Mouse (Mus musculus) ovary, postnatal 10 days (tissue): ENCODE results near the gene Wdr48.

ENCODE experiments used
- DNase-seq: peaks from one replicate; pipeline ENCODE4 v3.0.0; 2022; ENCODE audit warnings: low spot score

Wdr48 gene

DNA sequence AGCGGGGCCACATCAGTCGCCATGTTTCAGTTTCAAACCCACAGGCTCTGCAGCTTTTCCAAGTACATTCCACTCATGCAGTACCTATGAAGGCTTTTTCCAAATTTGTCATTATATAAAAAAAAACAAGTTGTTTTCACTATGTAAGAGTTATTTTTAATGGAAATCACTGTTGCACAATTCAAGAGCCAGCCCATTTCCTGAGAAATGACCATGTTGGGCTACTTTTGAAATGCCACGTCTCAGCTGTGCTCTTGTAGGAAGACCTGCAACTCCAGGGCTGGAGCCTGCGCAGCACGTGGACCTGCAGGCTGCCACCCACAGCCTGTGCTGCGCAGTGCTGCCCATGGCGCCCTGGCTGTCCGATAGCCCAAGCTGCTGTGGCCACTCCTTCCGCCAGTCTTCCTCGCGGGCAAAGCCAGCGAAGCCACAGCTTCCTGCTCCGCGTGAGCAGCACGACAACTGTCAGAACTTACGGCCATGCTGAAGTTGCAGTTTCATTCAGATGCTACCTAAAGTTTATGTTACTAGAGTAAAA, 30.5 kb downstream of the Wdr48 start:
- no peak for DNase-seq

DNA sequence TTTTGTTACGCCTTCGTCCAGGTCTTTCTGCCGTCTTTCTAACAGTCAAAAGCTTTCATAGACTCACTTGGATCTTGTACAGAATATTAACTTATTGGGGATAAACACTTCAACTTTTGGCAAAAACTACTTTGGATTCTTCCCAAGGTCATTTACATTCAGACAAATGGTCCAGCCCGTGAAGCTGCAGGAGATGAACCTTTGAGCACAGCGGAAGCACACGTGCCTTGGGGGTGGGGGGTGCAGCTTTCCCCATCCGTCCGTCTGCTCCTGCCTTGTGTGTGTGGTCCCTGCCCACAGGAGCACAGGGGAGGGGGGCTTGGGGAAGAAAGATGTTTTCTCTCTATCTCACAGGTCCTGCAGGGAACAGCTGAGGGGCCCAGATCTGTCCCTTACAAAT, 31.1 kb downstream of the Wdr48 start:
- DNase-seq: no peak

DNA sequence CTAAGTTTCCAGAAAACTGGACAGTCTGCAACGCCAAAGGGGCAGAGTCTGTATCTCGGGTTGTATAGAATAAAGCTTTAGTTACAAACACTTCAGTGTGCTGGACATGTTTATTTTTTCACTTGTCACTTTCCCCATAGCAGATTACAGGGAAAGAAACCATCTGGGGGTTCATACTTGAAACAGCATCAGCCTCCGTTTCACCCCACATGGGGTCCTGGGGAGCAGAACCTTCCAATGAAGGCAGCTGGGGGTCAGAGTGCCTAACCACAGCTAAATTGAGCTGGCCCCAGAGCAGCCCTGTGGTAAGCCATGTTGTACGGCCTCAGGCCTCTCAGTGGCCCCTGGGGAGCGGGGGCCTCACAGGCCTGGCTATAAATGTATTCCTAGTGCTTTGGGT, 31.8 kb downstream of the Wdr48 start:
- no peak for DNase-seq

DNA sequence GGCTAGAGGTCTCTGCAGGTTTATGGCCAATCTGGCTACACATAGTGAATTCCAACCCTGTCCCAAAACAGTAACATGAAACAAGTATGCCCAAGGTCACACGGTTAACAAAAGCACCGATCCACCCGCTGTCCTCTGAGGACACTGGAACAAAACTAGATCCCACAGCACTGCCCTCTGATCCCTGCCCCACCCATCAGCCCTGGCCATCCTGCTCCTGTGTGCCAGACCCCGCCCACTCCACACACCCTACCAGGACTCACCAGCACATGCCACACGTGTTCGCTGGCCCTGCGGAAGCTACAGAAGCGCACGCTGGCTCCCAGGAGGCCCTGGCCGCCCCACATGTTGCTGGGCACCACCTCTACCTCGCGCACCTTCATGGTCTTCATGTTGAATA, 37.7 kb downstream of the Wdr48 start:
- no peak for DNase-seq

DNA sequence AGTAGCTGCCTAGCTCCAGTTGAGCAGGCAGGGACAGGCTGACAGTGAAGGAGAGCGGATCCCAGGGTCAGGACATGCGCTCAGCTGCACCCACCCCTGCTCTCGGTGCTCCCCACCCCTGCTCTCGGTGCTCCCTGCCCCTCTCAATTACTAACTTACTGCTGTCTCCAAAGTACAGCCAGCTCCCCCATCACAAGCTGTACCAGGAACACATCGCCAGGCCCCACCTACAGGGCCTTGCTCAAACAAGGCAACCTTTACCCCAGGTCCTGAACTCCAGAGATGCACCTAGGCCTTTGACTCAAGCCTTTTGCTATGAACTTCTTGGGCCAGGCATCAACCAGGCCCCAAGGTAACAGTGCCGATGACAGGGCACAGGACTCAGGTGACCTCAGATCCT, 39.0 kb downstream of the Wdr48 start:
- no peak for DNase-seq

DNA sequence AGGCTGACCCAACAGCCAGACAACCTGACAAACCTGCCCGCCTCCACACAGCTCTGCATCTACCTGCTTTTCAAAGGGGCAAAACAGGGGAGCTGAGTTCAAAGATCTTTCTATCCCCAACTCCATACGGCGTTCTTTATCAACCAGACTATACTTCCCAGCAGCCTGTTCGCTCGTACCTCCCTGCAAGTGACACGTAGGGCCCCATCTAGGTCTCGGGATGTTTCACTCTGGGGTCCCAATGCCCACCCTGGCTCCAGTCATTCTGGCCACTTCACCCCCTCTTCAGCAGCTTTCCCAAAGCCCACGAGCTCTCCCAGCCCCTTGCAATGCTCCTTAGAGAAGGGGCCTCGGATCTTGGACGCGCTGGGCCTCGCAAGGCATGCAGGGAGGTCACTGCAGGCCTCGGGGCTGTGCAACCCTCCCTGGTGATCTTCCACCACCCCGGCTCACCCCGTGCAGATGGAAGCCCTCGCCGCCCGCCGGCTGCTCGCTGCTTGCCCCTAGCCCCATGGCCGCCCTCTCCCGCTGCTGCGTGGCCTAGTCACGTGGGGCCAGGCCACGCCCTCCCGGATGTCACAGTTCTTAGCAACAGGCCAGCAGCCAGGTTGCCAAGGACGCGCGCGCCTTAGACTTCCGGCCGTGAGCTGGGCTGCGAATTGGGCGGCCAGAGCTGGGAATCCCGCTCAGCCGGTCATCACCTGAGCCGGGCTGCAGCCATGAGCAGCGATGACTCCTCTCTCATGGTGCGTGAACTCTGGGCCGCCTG, 42.5 kb downstream of the Wdr48 start, which contains the start of the genes Gorasp1 and Ttc21a:
Gorasp1 (minus strand) TSS at position 561 of the 769 bp plus-strand sequence.
Ttc21a (plus strand) TSS at position 602 of the 769 bp plus-strand sequence.
- DNase-seq: peak; percentile 91

DNA sequence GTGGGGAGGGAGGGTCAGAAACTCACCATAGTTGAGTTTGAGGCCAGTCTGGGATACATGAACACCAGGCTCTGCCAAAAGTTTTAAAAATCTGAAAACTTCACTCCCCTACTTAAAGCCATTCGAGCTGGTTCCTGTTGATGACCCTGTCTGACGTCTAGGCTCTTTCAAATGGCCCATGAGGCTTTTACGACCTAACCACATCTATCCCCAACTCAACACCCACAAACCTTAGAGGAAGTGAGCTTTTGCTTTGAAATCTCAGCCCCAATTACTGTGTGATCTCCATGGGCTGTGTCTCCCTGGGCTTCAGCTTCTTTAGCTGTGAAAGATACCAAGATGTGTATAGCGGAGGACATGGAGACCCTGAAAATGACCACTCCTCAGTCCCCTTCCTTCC, 43.8 kb downstream of the Wdr48 start:
- DNase-seq: no peak

DNA sequence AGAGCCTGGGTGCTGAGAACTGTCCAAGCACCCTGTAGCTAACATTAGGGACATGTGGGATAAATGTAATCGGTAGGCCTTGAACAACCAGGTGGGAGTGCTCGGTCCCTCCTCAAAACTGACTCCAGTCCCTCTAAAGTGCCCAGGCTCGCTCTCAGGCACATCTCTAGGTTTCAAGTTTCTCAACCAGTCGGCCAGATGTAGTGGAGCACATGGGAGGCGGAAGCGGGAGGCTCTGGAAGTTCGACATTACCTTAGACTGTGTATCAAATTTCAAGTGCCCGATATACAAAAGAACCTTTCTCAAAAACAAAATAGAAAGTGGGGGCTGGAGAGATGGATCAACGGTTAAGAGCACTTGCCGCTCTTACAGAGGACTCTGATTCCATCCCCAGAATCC, 45.0 kb downstream of the Wdr48 start:
- DNase-seq: no peak

DNA sequence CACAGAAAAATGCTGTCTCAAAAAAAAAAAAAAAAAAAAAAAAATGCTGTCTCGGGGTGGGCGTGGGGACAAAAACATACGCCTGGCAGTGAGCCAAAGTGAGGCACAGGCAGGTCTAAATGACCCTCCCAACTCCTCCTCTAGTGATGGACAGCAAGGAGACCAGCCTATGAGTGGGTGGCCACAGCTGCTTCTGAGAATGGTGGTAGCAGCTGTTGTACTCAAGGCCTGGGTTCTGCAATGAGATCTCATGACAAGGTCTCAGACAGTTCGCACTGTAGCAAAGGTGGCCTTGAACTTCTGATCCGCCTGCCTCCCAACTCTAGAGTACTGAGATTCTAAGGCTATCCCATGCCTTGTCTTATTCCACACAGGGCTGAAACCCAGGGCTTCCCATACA, 46.7 kb downstream of the Wdr48 start:
- no peak for DNase-seq

DNA sequence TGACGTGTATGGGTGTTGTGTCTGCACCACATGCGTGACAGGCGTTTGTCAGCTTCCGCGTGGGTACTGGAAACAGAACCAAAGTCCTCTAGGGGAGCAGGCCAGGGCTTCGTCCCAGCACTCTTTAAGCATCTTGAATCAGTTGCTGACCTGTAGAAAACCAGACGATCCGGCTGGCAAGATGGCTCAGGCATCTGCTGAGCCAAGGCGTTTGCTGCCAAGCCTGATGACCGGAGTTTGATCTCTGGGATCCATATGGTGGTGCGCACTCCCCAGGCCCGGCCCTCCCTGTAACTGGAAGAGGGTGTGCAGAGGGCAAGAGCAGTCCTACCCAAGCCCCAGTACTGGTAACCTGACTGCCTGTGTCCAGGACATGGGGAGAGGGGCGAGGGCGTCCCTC, 47.2 kb downstream of the Wdr48 start:
- DNase-seq: no peak

DNA sequence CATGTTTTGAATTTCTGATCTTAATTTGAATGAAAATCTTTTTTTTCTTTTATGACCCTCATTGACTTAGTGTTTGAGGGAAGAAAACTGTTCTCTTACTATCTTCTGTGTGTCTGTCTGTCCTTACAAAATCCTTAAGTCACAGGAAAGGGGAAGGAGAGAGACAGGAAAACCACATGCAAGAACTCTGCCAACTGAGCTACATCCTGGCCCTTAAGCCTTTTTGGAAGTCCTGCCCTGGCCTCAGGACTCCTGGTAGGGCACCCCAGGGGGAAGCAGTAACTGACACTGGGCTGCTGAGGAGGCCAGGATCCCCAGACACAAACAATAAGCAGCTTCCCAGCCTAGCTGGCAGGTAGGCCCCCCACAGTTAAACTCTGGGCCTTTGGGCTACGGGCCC, 48.6 kb downstream of the Wdr48 start:
- no peak for DNase-seq

DNA sequence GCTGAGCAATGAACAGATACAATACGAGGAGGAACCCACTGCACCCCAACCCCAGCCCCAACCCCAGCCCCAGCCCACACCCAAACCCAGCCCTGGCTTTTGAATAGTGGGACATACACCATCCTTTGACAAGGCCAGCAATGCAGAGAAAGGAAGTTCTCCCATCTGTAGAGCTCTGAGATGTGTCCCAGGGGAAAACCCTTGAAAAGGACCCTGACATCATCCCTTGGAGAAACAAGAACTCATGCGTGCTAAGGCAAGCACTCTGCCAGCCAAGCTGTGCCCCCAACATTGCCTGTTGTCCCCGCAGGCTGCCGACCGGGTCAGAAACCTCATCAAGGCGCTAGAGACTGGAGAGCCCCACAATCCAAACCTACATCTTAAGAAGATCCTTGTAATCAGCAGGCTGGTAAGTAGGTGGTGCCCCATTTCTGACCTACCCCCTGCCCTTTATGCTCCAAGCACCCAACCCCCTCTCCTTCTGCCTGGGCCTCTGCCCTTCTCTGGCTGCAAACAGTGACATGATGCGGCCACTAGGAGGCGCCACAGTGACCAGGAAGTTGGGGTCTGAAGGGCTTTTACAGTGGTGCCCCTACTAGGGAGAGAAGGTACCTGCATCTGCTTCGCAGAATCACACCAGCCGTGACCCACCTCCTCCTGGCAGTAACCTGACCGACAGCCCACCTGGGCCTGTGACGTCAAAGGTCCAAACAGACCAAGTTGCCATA, 50.7 kb downstream of the Wdr48 start:
- DNase-seq: no peak

DNA sequence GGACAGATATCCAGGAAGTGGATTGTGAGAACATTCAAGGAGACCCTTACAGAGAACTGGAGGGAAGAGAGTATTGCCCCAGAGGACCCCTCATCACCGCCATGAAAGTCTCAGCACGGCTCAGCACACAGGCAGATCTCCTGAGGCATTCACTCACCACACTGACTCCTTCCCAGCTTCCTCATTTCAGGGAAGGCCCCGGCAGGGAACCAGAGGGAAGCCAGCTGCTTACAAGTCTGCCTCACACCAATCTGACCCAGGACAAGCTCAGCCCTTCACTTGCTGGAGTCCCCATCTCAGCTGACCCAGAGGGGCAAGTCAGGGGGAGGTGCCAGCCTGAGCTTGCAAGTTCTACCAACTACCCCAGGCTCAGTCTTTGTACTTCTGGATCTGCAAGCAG, 54.1 kb downstream of the Wdr48 start:
- DNase-seq: no peak

DNA sequence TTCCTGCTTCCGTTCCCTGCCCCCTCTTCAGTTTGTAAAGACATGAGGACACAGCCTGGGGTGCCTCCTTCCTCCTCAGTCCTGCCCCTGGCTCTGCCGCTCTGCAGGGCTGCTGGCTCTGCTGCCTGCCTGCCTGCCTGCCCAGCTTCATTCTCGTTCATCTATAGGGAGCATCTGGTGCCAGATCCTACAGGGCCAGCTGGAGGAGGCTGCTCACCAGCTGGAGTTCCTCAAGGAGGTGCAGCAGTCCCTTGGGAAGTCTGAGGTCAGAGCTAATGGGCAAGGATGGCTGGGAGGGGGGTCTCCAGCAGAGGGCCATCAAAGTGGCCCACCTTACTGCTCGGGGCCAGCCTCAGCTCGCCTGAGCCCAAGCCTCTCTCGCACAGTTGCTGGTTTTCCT, 55.8 kb downstream of the Wdr48 start:
- DNase-seq: no peak

DNA sequence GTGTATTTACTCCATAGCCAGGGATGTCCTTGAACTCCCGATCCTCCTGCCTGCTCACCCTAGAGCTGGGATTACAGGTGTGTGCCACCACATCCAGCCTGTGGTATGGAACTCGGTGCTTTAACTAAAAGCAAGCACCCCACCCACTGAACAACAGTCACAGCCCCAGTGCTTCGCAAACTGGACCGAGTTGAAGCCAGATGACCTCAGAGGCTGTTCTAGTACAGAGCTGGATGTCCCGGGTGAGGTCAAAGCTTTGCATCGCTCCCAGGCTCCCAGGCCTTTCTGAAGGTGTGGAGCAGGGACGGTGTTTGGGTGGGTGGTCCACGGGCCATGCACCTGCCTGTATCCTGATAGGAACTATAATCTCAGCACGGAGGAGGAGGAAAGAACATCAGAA, 56.7 kb downstream of the Wdr48 start:
- DNase-seq: no peak

DNA sequence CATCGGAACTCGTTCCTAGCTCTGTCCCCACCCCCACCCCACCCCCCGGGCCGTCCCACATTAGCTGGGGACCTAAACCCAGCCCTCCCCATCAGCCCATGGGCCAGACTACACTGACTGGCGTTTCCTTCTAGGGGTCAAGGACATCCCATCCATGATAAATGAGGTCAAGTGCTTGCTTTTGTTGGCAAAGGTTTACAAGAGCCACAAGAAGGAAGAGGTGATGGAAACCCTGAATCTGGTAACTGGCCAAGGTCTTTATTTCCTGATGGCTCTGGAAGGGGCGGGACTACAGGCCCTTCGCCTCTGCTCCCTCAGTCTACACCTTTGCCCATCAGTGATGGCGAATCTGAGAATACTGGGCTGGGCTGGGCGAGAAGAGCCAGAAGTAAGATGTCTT, 64.2 kb downstream of the Wdr48 start:
- DNase-seq: no peak

DNA sequence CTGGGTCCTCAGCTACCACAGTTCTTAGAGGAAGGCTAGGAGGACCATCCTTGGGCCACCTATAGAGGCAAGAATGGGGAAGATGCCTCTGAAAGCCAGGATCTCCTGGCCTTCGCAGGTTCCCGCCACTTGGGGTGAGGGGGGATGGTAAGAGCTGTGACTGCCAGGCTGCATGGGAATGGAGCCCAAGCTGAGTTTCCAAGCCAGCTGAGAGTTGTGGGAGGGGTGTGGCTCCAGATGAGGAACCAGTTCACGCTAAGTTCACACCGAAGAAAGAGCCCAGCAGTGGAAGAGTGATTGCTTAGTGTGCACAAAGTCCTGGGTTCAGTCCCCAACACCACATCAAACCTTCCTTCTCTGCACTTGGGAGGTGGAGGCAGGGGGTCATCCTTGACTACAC, 67.5 kb downstream of the Wdr48 start:
- DNase-seq: no peak

DNA sequence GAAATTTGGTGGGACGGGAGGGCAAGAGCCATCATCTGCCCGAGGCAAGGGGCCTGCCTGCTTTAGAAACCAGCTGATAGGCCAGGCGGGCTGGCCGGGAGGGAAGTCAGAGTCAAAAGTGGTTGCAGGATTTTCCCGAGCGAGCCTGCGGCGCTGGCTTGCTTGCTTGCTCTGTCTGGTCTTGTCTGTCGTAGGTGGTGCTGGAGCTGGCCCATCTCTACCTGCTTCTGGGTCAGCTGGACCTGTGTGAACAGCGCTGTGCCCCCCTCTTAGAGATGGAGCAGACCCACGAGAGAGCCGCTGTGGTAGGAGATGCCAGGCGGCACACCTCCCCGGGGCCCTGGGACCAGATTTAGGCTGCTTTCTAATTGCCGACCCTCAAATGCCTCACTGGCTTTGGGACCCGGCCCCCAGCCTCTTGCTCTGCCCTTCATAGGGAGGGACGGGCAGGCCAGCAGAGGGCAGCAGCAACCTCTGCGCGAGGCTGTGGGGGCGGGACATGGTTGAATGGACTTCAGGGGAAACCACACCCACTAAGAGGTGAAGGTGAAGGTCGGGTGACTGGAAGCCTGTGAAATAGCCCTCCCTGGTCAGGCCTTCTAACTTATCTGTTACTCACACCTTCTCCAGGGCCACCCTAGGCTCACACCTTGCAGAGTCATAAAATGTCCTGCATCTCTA, 68.4 kb downstream of the Wdr48 start:
- DNase-seq: no peak

DNA sequence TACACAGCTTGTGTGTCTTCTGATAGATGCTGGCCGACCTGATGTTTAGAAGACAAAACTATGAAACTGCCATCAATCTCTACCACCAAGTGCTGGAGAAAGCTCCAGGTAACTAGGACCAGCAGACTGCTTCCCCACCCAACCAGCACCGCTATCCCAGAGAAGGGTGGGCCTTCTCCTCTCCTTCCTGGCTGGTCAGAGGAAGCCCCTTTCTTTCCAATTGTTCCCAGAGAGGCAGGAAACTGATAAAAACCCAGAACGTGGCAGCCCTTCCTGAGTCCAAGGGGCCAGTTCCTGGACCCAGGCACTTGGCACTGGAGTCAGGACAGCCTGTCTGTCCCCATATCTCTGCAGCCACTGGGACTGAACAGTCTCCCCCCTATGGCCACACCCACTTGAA, 69.5 kb downstream of the Wdr48 start:
- no peak for DNase-seq

DNA sequence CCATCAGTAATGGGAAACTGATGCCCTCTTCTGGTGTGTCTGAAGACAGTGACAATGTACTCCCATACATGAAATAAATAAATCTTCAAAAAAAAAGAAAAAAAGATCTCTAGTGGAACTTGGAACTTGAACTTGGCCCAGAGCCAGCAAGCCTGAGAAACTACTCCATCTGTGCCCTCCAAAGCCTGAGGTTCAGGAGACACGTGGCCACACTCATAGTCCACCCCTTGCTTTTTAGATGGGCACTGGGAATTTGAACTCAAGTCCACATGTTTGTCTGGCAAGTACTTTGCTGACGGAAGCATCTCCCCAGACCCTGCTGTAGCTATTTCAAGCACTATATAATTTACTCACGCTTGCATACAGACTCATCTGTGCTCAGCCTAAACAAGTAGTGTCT, 70.5 kb downstream of the Wdr48 start:
- no peak for DNase-seq

DNA sequence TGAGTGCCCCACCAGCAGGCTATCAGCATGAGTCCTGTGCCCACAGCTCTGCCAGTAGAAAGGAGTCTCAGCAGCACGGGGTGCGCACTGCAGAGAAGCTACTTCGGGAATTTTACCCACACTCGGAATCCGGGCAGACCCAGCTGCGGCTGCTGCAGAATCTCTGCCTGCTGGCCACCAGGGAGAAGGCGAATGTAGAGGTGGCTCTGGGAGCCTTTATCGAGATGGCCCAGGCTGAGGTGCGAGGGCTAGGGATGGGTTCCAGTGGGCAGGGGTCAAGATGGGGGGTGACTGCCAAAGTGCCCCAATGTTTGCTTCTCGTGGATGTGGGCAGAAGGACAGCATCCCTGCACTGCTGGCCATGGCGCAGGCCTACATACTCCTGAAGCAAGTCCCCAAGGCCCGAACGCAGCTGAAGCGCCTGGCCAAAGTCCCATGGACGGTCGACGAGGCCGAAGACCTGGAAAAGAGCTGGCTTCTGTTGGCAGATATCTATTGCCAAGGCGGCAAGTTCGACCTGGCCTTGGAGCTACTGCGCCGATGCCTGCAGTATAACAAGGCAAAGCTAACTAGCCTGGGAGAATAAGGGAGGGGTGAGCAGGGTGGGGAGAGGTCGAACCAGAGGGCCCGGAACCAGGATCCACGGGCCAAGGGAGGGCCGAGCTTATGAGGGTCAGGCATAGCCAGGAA, 71.7 kb downstream of the Wdr48 start:
- DNase-seq: no peak

DNA sequence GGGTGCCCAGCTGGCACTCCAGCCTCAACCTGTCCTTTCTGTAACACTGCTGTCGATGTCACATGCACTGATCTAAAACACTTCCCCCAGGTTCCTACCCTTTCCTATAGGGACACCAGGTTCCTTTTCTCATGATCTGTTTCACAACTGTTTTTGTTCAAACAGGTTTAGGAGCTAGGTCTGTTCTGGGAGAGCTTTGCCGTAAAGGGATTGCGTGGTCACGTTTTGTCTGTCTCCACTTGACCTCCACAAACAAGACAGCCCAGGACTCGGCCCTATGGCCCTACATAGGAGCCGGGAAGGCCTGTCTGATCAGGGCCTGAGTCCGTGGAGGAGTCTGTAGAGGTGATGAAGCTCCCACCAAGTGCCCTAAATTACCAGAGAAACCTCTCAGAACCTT, 75.1 kb downstream of the Wdr48 start:
- DNase-seq: no peak
